Mouse (Mus musculus): ENCODE measurements at regions not wholly inside any gene's neighbourhood (a gene's known extent, or its start where the extent isn't known, plus 50 kb on each side); places are given as distances from the start of the nearest gene placed in this dataset.
A peak's percentile ranks its signal among the peaks of the same experiment; 100 is the strongest.

GRCm38 (mm10) chr10:72923611-72924010 lies 175.5 kb upstream of the Pcdh15 start:
- Histone ChIP-seq H3K4me3 (ENCODE audit: low read depth, low read length) (no peak overlapping the region), H3K4me1 (ENCODE audit: control insufficient read depth, insufficient read depth, low read length) (no peaks in the 10 kb centered on the region), H3K9ac (replicated peaks; ENCODE audit: low read length) (no peak overlapping the region), H3K27me3 (ENCODE audit: control insufficient read depth, insufficient read depth, low read length) (no peaks in the 10 kb centered on the region), H3K4me2 (ENCODE audit: low read depth, low read length) (no peak overlapping the region), H3K9me3 (replicated peaks; ENCODE audit: control insufficient read depth, low read length) (no peaks in the 10 kb centered on the region), H3K36me3 (replicated peaks; ENCODE audit: control insufficient read depth, insufficient read depth, low read depth, low read length) (no peaks in the 10 kb centered on the region), H3K27ac (replicated peaks; ENCODE audit: low read depth, low read length) (no peak overlapping the region)
- ATAC-seq (replicated peaks; ENCODE audit: insufficient number of reproducible peaks, low FRiP score, low TSS enrichment, low read depth), result no peak
- 87% methylated on average over 2 of the region's 2 CpGs for WGBS
- DNase-seq (ENCODE audit: low spot score), result no peak

DNA sequence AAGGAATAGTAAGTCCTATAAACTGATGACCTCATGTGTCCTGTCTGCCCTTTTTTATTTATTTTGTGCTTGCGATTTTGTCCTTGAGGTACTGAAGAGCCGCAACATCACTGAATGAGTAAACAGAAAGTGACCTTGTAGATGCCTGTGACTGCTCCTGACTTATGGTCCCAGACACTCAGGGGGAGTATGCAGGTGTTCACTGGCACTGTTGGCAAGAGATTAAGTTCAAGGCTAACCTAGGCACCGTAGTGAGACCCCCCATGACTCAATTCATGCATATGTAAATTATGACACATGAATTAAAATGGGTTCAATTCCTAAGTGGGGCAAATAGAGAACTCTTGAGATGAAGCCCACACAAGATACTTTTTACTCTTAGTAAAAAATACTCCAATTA lies 142.2 kb upstream of the Pcdh15 start:
- no peaks in the 10 kb centered on the region for H3K9me3 ChIP-seq (replicated peaks; ENCODE audit: control insufficient read depth, low read length)
- H3K36me3 ChIP-seq (replicated peaks; ENCODE audit: control insufficient read depth, insufficient read depth, low read depth, low read length), result no peaks in the 10 kb centered on the region
- no peak overlapping the region for H3K4me3 ChIP-seq (ENCODE audit: low read depth, low read length)
- no peaks in the 10 kb centered on the region for H3K27me3 ChIP-seq (ENCODE audit: control insufficient read depth, insufficient read depth, low read length)
- H3K4me2 ChIP-seq (ENCODE audit: low read depth, low read length), result no peak overlapping the region
- no peak overlapping the region for H3K27ac ChIP-seq (replicated peaks; ENCODE audit: low read depth, low read length)
- no peak overlapping the region for H3K9ac ChIP-seq (replicated peaks; ENCODE audit: low read length)
- WGBS, result 69% methylated on average over 3 of the region's 3 CpGs
- ATAC-seq (replicated peaks; ENCODE audit: insufficient number of reproducible peaks, low FRiP score, low TSS enrichment, low read depth) (no peak), DNase-seq (ENCODE audit: low spot score) (no peak)
- no peaks in the 10 kb centered on the region for H3K4me1 ChIP-seq (ENCODE audit: control insufficient read depth, insufficient read depth, low read length)

- WGBS, result 58% methylated on average over 3 of the region's 3 CpGs
- H3K9me3 ChIP-seq (replicated peaks; ENCODE audit: control insufficient read depth, low read length), result no peaks in the 10 kb centered on the region
- no peak overlapping the region for H3K4me2 ChIP-seq (ENCODE audit: low read depth, low read length)
- H3K36me3 ChIP-seq (replicated peaks; ENCODE audit: control insufficient read depth, insufficient read depth, low read depth, low read length), result no peaks in the 10 kb centered on the region
- DNase-seq (ENCODE audit: low spot score) (no peak), ATAC-seq (replicated peaks; ENCODE audit: insufficient number of reproducible peaks, low FRiP score, low TSS enrichment, low read depth) (no peak)
- no peaks in the 10 kb centered on the region for H3K4me1 ChIP-seq (ENCODE audit: control insufficient read depth, insufficient read depth, low read length)
- no peak overlapping the region for H3K9ac ChIP-seq (replicated peaks; ENCODE audit: low read length)
- no peak overlapping the region for H3K4me3 ChIP-seq (ENCODE audit: low read depth, low read length)
- H3K27ac ChIP-seq (replicated peaks; ENCODE audit: low read depth, low read length), result no peak overlapping the region
- no peaks in the 10 kb centered on the region for H3K27me3 ChIP-seq (ENCODE audit: control insufficient read depth, insufficient read depth, low read length)
Observed at GRCm38 (mm10) chr10:72960051-72960450, 139.1 kb upstream of the Pcdh15 start.

DNA sequence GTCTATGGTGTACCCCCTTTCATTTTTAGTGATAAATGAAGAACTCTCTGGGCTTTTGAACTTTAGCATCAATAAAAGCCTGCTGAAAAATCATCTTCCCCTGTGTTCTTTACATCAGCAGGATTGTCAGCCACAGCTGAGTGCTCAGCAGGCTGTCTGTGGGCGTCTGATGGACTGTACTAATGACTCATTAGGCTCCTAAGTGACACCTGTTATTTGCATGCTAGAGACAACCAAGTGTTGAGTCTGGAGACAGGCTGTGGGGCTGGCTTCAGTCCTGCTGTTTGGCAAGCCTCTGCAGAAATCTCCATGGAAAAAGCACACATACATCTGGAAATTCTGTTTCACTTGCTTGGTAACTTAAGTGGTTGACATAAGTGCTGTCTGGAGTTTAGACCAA lies 117.8 kb upstream of the Pcdh15 start:
- no peaks in the 10 kb centered on the region for H3K4me1 ChIP-seq (ENCODE audit: control insufficient read depth, insufficient read depth, low read length)
- 30% methylated on average over 1 of the region's 1 CpGs for WGBS

GRCm38 (mm10) chr10:72988355-72988754 lies 110.8 kb upstream of the Pcdh15 start:
- Histone ChIP-seq H3K9ac (replicated peaks; ENCODE audit: low read length) (no peak overlapping the region), H3K4me3 (ENCODE audit: low read depth, low read length) (no peak overlapping the region), H3K9me3 (replicated peaks; ENCODE audit: control insufficient read depth, low read length) (no peaks in the 10 kb centered on the region), H3K4me2 (ENCODE audit: low read depth, low read length) (no peak overlapping the region), H3K27me3 (ENCODE audit: control insufficient read depth, insufficient read depth, low read length) (no peaks in the 10 kb centered on the region), H3K27ac (replicated peaks; ENCODE audit: low read depth, low read length) (no peak overlapping the region), H3K4me1 (ENCODE audit: control insufficient read depth, insufficient read depth, low read length) (no peaks in the 10 kb centered on the region), H3K36me3 (replicated peaks; ENCODE audit: control insufficient read depth, insufficient read depth, low read depth, low read length) (no peaks in the 10 kb centered on the region)
- no peak for ATAC-seq (replicated peaks; ENCODE audit: insufficient number of reproducible peaks, low FRiP score, low TSS enrichment, low read depth)
- DNase-seq (ENCODE audit: low spot score), result no peak

More for the DNA sequence above, 117.8 kb upstream of the Pcdh15 start:
- Histone ChIP-seq H3K27ac (replicated peaks; ENCODE audit: low read depth, low read length) (no peak overlapping the region), H3K9ac (replicated peaks; ENCODE audit: low read length) (no peak overlapping the region), H3K4me2 (ENCODE audit: low read depth, low read length) (no peak overlapping the region), H3K4me3 (ENCODE audit: low read depth, low read length) (no peak overlapping the region), H3K36me3 (replicated peaks; ENCODE audit: control insufficient read depth, insufficient read depth, low read depth, low read length) (no peaks in the 10 kb centered on the region), H3K27me3 (ENCODE audit: control insufficient read depth, insufficient read depth, low read length) (no peaks in the 10 kb centered on the region), H3K9me3 (replicated peaks; ENCODE audit: control insufficient read depth, low read length) (no peaks in the 10 kb centered on the region)
- DNase-seq (ENCODE audit: low spot score) (no peak), ATAC-seq (replicated peaks; ENCODE audit: insufficient number of reproducible peaks, low FRiP score, low TSS enrichment, low read depth) (no peak)

DNA sequence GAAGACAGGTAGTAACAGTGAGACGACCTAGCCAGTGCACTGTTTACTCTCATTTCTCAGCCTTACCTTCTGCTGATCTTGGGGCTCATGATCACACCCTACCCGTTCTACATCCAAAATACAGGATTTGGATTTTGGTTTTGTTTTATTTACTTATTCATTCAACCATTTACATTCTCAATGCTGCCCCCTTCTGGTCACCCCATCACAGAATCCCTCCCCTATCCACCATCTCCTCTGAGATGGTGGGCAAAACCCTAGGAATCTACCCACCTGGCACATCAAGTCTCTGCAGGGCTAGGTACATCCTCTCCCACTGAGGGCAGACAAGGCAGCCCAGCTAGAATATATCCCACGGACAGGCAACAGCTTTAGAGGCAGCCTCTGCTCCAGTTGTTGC lies 88.2 kb upstream of the Pcdh15 start:
- no peaks in the 10 kb centered on the region for H3K27me3 ChIP-seq (ENCODE audit: control insufficient read depth, insufficient read depth, low read length)
- H3K36me3 ChIP-seq (replicated peaks; ENCODE audit: control insufficient read depth, insufficient read depth, low read depth, low read length), result no peaks in the 10 kb centered on the region
- no peaks in the 10 kb centered on the region for H3K9me3 ChIP-seq (replicated peaks; ENCODE audit: control insufficient read depth, low read length)
- no peak overlapping the region for H3K4me2 ChIP-seq (ENCODE audit: low read depth, low read length)
- ATAC-seq (replicated peaks; ENCODE audit: insufficient number of reproducible peaks, low FRiP score, low TSS enrichment, low read depth) (no peak), DNase-seq (ENCODE audit: low spot score) (no peak)
- 59% methylated on average over 3 of the region's 3 CpGs for WGBS
- H3K4me1 ChIP-seq (ENCODE audit: control insufficient read depth, insufficient read depth, low read length), result no peaks in the 10 kb centered on the region
- H3K27ac ChIP-seq (replicated peaks; ENCODE audit: low read depth, low read length), result no peak overlapping the region
- no peak overlapping the region for H3K4me3 ChIP-seq (ENCODE audit: low read depth, low read length)
- H3K9ac ChIP-seq (replicated peaks; ENCODE audit: low read length), result no peak overlapping the region

GRCm38 (mm10) chr10:73011874-73012273 lies 87.3 kb upstream of the Pcdh15 start:
- Histone ChIP-seq H3K27me3 (ENCODE audit: control insufficient read depth, insufficient read depth, low read length) (no peaks in the 10 kb centered on the region), H3K4me1 (ENCODE audit: control insufficient read depth, insufficient read depth, low read length) (no peaks in the 10 kb centered on the region), H3K4me2 (ENCODE audit: low read depth, low read length) (no peak overlapping the region), H3K4me3 (ENCODE audit: low read depth, low read length) (no peak overlapping the region), H3K9ac (replicated peaks; ENCODE audit: low read length) (no peak overlapping the region), H3K27ac (replicated peaks; ENCODE audit: low read depth, low read length) (no peak overlapping the region), H3K9me3 (replicated peaks; ENCODE audit: control insufficient read depth, low read length) (no peaks in the 10 kb centered on the region), H3K36me3 (replicated peaks; ENCODE audit: control insufficient read depth, insufficient read depth, low read depth, low read length) (no peaks in the 10 kb centered on the region)
- DNase-seq (ENCODE audit: low spot score) (peak; percentile 30), ATAC-seq (replicated peaks; ENCODE audit: insufficient number of reproducible peaks, low FRiP score, low TSS enrichment, low read depth) (no peak)
- 67% methylated on average over 5 of the region's 5 CpGs for WGBS

GRCm38 (mm10) chr10:73037476-73037875 lies 61.7 kb upstream of the Pcdh15 start:
- no peak overlapping the region for H3K27ac ChIP-seq (replicated peaks; ENCODE audit: low read depth, low read length)
- no peaks in the 10 kb centered on the region for H3K4me1 ChIP-seq (ENCODE audit: control insufficient read depth, insufficient read depth, low read length)
- H3K9me3 ChIP-seq (replicated peaks; ENCODE audit: control insufficient read depth, low read length), result no peaks in the 10 kb centered on the region
- H3K4me2 ChIP-seq (ENCODE audit: low read depth, low read length), result no peak overlapping the region
- no peaks in the 10 kb centered on the region for H3K36me3 ChIP-seq (replicated peaks; ENCODE audit: control insufficient read depth, insufficient read depth, low read depth, low read length)
- WGBS, result 81% methylated on average over 2 of the region's 2 CpGs
- H3K27me3 ChIP-seq (ENCODE audit: control insufficient read depth, insufficient read depth, low read length), result no peaks in the 10 kb centered on the region
- H3K9ac ChIP-seq (replicated peaks; ENCODE audit: low read length), result no peak overlapping the region
- no peak for ATAC-seq (replicated peaks; ENCODE audit: insufficient number of reproducible peaks, low FRiP score, low TSS enrichment, low read depth)
- DNase-seq (ENCODE audit: low spot score), result no peak
- H3K4me3 ChIP-seq (ENCODE audit: low read depth, low read length), result no peak overlapping the region

DNA sequence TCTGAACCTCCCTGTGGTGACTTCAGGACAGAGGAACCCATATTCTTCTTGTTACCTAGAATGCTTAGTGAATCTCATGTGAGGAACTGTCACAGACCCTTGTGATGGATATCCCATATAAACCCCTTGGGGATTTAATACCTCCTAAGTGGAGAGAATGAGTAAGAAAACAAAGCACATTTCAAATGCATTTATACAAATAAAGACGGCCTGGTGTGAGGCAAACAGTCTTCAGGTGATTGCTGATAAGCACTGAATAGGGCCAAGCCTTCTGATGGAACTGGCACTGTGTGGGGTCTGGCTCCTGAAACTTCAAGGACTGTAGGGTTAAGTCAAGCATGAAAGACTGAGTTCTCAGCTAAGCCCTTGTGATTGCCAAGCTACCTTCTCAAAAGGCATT lies 59.6 kb upstream of the Pcdh15 start:
- no peaks in the 10 kb centered on the region for H3K9me3 ChIP-seq (replicated peaks; ENCODE audit: control insufficient read depth, low read length)
- H3K27me3 ChIP-seq (ENCODE audit: control insufficient read depth, insufficient read depth, low read length), result no peaks in the 10 kb centered on the region
- no peak overlapping the region for H3K4me2 ChIP-seq (ENCODE audit: low read depth, low read length)
- DNase-seq (ENCODE audit: low spot score) (no peak), ATAC-seq (replicated peaks; ENCODE audit: insufficient number of reproducible peaks, low FRiP score, low TSS enrichment, low read depth) (no peak)
- no peak overlapping the region for H3K4me3 ChIP-seq (ENCODE audit: low read depth, low read length)
- WGBS, result 64% methylated on average over 1 of the region's 1 CpGs
- no peaks in the 10 kb centered on the region for H3K4me1 ChIP-seq (ENCODE audit: control insufficient read depth, insufficient read depth, low read length)
- H3K27ac ChIP-seq (replicated peaks; ENCODE audit: low read depth, low read length), result no peak overlapping the region
- no peak overlapping the region for H3K9ac ChIP-seq (replicated peaks; ENCODE audit: low read length)
- H3K36me3 ChIP-seq (replicated peaks; ENCODE audit: control insufficient read depth, insufficient read depth, low read depth, low read length), result no peaks in the 10 kb centered on the region
